Mouse (Mus musculus) ES-E14 (cell line): ENCODE data around the gene Rps6ka5.

ENCODE experiments used
- MAFK ChIP-seq: IDR thresholded peaks from 2 replicates; pipeline ENCODE4 v1.6.1; 2014; ENCODE audit warnings: mild to moderate bottlenecking, low read depth, low read length, inconsistent platforms; ENCODE audit not compliant: insufficient read depth
- ZC3H11A ChIP-seq: IDR thresholded peaks from 2 replicates; pipeline ENCODE4 v1.6.1; 2012; ENCODE audit warnings: low read depth, mild to moderate bottlenecking, inconsistent platforms, low read length, borderline replicate concordance
- ZNF384 ChIP-seq: IDR thresholded peaks from 2 replicates; pipeline ENCODE4 v1.6.1; 2012; ENCODE audit warnings: low read depth, low read length, inconsistent platforms

GRCm38 (mm10) chr12:100707312-100707711, 19.5 kb downstream of the Rps6ka5 start:
- TF ChIP-seq ZC3H11A (no peak), MAFK (no peak), ZNF384 (no peak)
